Mouse (Mus musculus) forebrain, embryonic 12.5 days (tissue): ENCODE measurements at regions not wholly inside any gene's neighbourhood (a gene's known extent, or its start where the extent isn't known, plus 50 kb on each side); places are given as distances from the start of the nearest gene placed in this dataset.

Experiments used
- ATAC-seq: fragments of 200-750 bp; cut with Nextera tagmentation; 2 replicates; pipeline ENCODE4 v1.8.0; 2017; ENCODE audit warnings: moderate TSS enrichment; ENCODE audit not compliant: low FRiP score
- H3K27ac ChIP-seq: fragments of 300-500 bp; sonication (generic); 2 replicates; pipeline ENCODE4 v1.5.1; 2016; ENCODE audit warnings: mild to moderate bottlenecking
- H3K27me3 ChIP-seq: fragments of 300-500 bp; sonication (generic); 2 replicates; pipeline ENCODE4 v1.6.1; 2016; ENCODE audit warnings: mild to moderate bottlenecking
- H3K36me3 ChIP-seq: fragments of 300-500 bp; sonication (generic); replicated peaks from 2 replicates; pipeline ENCODE4 v1.6.1; 2016; ENCODE audit warnings: mild to moderate bottlenecking
- H3K4me1 ChIP-seq: fragments of 300-500 bp; sonication (generic); 2 replicates; pipeline ENCODE4 v1.6.1; 2016
- H3K4me2 ChIP-seq: fragments of 300-500 bp; sonication (generic); 2 replicates; pipeline ENCODE4 v1.6.1; 2016; ENCODE audit warnings: mild to moderate bottlenecking, moderate library complexity
- H3K4me3 ChIP-seq: fragments of 300-500 bp; sonication (generic); replicated peaks from 2 replicates; pipeline ENCODE4 v1.5.1; 2016; ENCODE audit warnings: mild to moderate bottlenecking
- H3K9ac ChIP-seq: fragments of 300-500 bp; sonication (generic); 2 replicates; pipeline ENCODE4 v1.6.1; 2016; ENCODE audit warnings: mild to moderate bottlenecking
- H3K9me3 ChIP-seq: fragments of 300-500 bp; sonication (generic); 2 replicates; pipeline ENCODE4 v1.6.1; 2016
- WGBS: fragments of 180-500 bp; shearing (Covaris S2); methylation state at CpG from one replicate; pipeline ENCODE4 v1.1.7; 2016; 5-methylcytosine and 5-hydroxymethylcytosine counted together

DNA sequence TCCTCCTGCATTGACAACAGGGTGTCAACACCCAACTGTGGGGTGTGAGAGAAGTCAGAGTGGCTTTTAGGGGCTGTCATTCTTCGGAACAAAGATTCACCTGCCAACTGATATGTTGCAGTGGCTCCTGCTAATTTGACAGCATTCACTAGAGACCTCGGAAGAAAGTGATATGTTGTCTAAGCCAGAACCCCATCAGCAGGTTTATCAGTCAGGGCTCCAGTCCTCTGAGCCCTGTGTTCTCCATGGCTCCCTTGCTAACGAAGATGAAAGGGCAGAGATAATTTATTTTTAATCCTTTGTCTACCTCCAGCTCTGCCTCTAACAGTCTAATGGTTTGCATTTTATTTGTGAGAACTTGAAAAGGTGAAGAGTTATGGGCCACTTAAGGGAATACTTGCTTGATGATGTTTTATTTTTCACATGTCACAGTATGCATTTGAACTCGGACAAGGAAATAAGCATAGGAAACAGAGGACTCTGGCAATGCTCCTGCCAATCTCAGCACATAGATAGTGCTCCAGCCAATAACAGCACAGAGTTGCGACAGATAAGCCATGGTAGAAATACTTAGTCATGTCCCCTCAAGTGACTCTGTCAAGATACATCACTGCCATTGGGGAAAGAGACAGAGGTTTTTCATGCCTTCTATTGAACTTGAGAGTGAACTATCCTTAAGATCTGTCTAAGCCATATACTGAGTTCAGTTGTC is 862.6 kb downstream of the Defb40 start:
- WGBS, result 82% methylated on average over 5 of the region's 5 CpGs

DNA sequence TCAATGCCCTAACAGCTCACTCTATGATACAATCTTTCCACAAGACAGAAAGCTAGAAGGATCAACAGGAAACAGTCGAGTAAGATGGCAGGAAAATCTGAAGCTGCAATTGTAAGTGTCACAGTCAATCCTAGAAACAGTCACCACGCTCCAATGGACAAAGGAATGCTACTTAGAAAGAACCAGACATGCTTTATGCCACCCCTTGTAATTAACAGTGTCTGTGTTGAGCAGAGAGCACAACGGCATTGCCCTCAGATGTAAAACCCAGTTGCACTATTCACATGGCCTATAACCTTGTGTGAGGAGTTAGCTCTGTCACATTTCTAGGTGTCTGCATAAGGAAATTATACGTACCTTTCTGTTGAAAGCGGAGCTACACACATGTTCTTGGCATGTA is 864.8 kb downstream of the Defb40 start:
- 74% methylated on average over 5 of the region's 5 CpGs for WGBS
- H3K4me3 ChIP-seq, result no peak overlapping the region
- no peak overlapping the region for H3K9ac ChIP-seq
- H3K27me3 ChIP-seq, result no peaks in the 10 kb centered on the region
- H3K9me3 ChIP-seq, result no peaks in the 10 kb centered on the region
- no peak overlapping the region for H3K27ac ChIP-seq
- ATAC-seq, result no peak
- H3K4me2 ChIP-seq, result no peak overlapping the region
- no peaks in the 10 kb centered on the region for H3K36me3 ChIP-seq
- H3K4me1 ChIP-seq, result no peaks in the 10 kb centered on the region

More for the DNA sequence above, 862.6 kb downstream of the Defb40 start:
- Histone ChIP-seq H3K36me3 (no peaks in the 10 kb centered on the region), H3K4me2 (no peak overlapping the region), H3K27ac (no peak overlapping the region), H3K9ac (no peak overlapping the region), H3K4me3 (no peak overlapping the region), H3K27me3 (no peaks in the 10 kb centered on the region), H3K4me1 (no peaks in the 10 kb centered on the region), H3K9me3 (no peaks in the 10 kb centered on the region)
- ATAC-seq, result no peak

- Histone ChIP-seq H3K9me3 (no peaks in the 10 kb centered on the region), H3K27ac (no peak overlapping the region), H3K27me3 (no peaks in the 10 kb centered on the region), H3K4me1 (no peaks in the 10 kb centered on the region), H3K4me2 (no peak overlapping the region), H3K36me3 (no peaks in the 10 kb centered on the region), H3K9ac (no peak overlapping the region), H3K4me3 (no peak overlapping the region)
- ATAC-seq, result no peak
- 89% methylated on average over 2 of the region's 2 CpGs for WGBS
Measured at GRCm38 (mm10) chr8:18109480-18109879, 868.6 kb downstream of the Defb40 start.

- no peak overlapping the region for H3K4me2 ChIP-seq
- H3K9ac ChIP-seq, result no peak overlapping the region
- H3K4me1 ChIP-seq, result no peaks in the 10 kb centered on the region
- H3K9me3 ChIP-seq, result no peaks in the 10 kb centered on the region
- H3K36me3 ChIP-seq, result no peaks in the 10 kb centered on the region
- H3K27ac ChIP-seq, result no peak overlapping the region
- H3K27me3 ChIP-seq, result no peaks in the 10 kb centered on the region
- 46% methylated on average over 2 of the region's 2 CpGs for WGBS
- no peak overlapping the region for H3K4me3 ChIP-seq
- ATAC-seq, result no peak
Measured at GRCm38 (mm10) chr8:18106827-18107226, 871.2 kb downstream of the Defb40 start.

DNA sequence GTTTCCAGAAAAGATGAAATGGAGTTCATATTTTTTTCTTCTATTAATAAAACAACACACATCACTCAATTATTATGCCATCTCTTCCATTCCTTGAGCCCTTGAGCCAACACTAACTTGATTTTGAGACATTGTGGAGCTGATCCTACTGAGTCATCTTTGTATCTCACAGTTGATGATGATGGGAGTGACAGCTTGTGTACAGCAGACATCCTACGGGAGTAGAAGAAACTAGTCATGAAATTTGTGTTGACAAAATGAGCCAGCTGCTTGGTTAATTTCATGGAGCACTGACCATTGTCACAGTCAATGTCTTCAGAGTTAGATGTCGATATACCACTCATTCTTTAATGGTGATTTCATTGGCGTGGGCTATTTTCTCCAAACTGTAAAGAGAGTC is 912.6 kb downstream of the Defb40 start:
- Histone ChIP-seq H3K4me2 (no peak overlapping the region), H3K9ac (no peak overlapping the region), H3K27me3 (no peaks in the 10 kb centered on the region), H3K4me1 (no peaks in the 10 kb centered on the region), H3K36me3 (no peaks in the 10 kb centered on the region), H3K27ac (no peak overlapping the region), H3K4me3 (no peak overlapping the region), H3K9me3 (no peaks in the 10 kb centered on the region)
- ATAC-seq, result no peak
- 85% methylated on average over 3 of the region's 3 CpGs for WGBS

- no peak overlapping the region for H3K4me3 ChIP-seq
- 85% methylated on average over 2 of the region's 2 CpGs for WGBS
Measured at GRCm38 (mm10) chr8:18059526-18059925, 918.5 kb downstream of the Defb40 start.

GRCm38 (mm10) chr8:18021196-18021595 is 956.9 kb downstream of the Defb40 start:
- ATAC-seq, result no peak

More at GRCm38 (mm10) chr8:18059526-18059925, 918.5 kb downstream of the Defb40 start:
- no peaks in the 10 kb centered on the region for H3K4me1 ChIP-seq
- H3K27ac ChIP-seq, result no peak overlapping the region
- H3K4me2 ChIP-seq, result no peak overlapping the region
- H3K9ac ChIP-seq, result no peak overlapping the region
- no peaks in the 10 kb centered on the region for H3K36me3 ChIP-seq
- no peaks in the 10 kb centered on the region for H3K9me3 ChIP-seq
- no peaks in the 10 kb centered on the region for H3K27me3 ChIP-seq
- ATAC-seq, result no peak

DNA sequence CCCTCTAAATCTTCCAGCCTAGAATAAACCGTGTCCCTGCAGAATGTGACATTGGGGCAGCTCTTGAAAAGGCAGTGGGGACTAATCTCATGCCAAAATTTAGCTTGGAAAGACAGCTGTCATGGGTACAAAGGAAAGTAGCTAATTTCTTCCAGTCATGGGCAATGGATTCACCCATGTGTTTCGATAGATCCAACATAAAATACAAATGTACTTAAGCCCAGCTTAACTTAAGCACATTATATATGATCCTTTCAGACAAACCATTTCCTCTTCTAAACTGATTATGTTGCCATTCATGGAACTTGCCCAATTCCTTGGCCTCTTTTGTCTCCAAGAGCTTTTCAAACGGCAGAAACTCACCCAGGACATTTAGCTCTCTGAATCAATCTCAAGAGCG is 970.5 kb downstream of the Defb40 start:
- WGBS, result 41% methylated on average over 4 of the region's 4 CpGs
- Histone ChIP-seq H3K27me3 (no peaks in the 10 kb centered on the region), H3K4me2 (no peak overlapping the region)

More at GRCm38 (mm10) chr8:18021196-18021595, 956.9 kb downstream of the Defb40 start:
- no peaks in the 10 kb centered on the region for H3K9me3 ChIP-seq
- H3K4me2 ChIP-seq, result no peak overlapping the region
- no peaks in the 10 kb centered on the region for H3K36me3 ChIP-seq
- H3K27ac ChIP-seq, result no peak overlapping the region
- WGBS, result 73% methylated on average over 2 of the region's 2 CpGs
- H3K4me1 ChIP-seq, result no peaks in the 10 kb centered on the region
- H3K9ac ChIP-seq, result no peak overlapping the region
- no peaks in the 10 kb centered on the region for H3K27me3 ChIP-seq
- no peak overlapping the region for H3K4me3 ChIP-seq

GRCm38 (mm10) chr8:18005660-18006059 is 972.4 kb downstream of the Defb40 start:
- WGBS, result 88% methylated on average over 2 of the region's 2 CpGs
- Histone ChIP-seq H3K9ac (no peak overlapping the region), H3K27ac (no peak overlapping the region), H3K4me1 (no peaks in the 10 kb centered on the region; the same call in 1 of the 2 replicates), H3K9me3 (no peaks in the 10 kb centered on the region), H3K4me2 (no peak overlapping the region), H3K36me3 (no peaks in the 10 kb centered on the region), H3K4me3 (no peak overlapping the region), H3K27me3 (no peaks in the 10 kb centered on the region)
- ATAC-seq, result no peak

More for the DNA sequence above, 970.5 kb downstream of the Defb40 start:
- Histone ChIP-seq H3K27ac (no peak overlapping the region), H3K4me3 (no peak overlapping the region), H3K9me3 (no peaks in the 10 kb centered on the region), H3K9ac (no peak overlapping the region), H3K36me3 (no peaks in the 10 kb centered on the region), H3K4me1 (no peaks in the 10 kb centered on the region; the same call in 1 of the 2 replicates)
- ATAC-seq, result no peak

DNA sequence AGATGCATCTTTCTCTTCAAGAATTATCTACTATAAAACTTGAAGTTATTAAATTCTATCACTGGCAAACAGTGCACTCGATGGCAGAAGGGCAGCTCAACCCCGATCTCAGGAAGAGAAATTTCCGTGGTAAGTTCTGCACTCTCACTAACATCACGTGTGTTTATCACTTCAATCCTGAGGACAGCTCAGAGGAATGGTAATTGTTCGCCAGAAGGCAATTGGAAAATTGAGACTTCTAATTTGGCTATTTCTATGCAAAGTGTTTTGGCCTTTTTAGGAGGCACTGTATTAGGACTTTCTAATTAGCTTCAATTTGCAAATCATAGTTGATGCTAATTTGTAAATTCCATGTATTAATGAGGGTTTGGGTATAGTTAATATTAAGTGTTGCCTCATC is 977.3 kb downstream of the Defb40 start:
- no peaks in the 10 kb centered on the region for H3K4me1 ChIP-seq
- 78% methylated on average over 5 of the region's 5 CpGs for WGBS
- ATAC-seq, result no peak

DNA sequence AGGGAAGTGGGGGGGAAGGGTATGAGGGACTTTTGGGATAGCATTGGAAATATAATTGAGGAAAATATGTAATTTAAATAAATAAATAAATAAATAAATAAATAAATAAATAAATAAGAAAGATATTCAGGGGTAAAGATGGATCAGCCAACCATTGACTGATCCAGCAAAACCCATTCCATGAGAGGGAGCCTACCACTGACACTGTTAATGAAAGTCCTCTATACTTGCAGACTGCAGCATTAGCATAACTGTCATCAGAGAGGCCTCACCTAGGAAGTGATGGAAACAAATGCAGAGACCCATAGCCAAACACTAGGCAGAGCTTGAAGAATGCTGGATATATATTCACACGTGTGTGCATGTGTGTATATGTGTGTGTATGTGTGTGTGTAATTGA is 993.3 kb downstream of the Defb40 start:
- Histone ChIP-seq H3K4me3 (no peak overlapping the region), H3K4me2 (no peak overlapping the region), H3K4me1 (no peaks in the 10 kb centered on the region), H3K9ac (no peak overlapping the region), H3K27me3 (no peaks in the 10 kb centered on the region), H3K27ac (no peak overlapping the region), H3K9me3 (no peaks in the 10 kb centered on the region), H3K36me3 (no peaks in the 10 kb centered on the region)
- 75% methylated on average over 1 of the region's 1 CpGs for WGBS
- ATAC-seq, result no peak

More for the DNA sequence above, 977.3 kb downstream of the Defb40 start:
- Histone ChIP-seq H3K4me2 (no peak overlapping the region), H3K9ac (no peak overlapping the region), H3K9me3 (no peaks in the 10 kb centered on the region), H3K27me3 (no peaks in the 10 kb centered on the region), H3K4me3 (no peak overlapping the region), H3K36me3 (no peaks in the 10 kb centered on the region), H3K27ac (no peak overlapping the region)

DNA sequence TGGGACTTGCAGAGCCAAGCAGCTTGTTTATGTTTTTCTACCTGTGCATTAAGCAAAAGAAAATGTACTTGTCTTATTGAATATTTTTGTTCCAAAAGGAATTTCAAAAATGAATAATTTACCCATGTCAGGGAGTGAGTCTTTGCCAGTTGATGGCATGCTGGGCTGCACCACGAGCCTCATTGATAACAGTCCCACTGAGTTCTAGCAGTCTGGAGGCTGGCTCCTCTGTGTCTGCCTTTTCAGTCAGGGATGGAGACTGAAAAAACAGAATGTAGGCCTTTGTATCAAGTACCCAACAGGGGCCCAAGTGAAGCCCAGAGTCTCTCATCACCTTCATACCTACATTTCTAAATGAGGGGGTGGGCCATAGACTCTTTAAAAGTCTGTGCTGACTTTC is 1029.2 kb downstream of the Defb40 start:
- Histone ChIP-seq H3K9me3 (no peaks in the 10 kb centered on the region), H3K9ac (no peak overlapping the region), H3K27me3 (no peaks in the 10 kb centered on the region), H3K36me3 (no peaks in the 10 kb centered on the region), H3K4me3 (no peak overlapping the region), H3K27ac (no peak overlapping the region), H3K4me1 (peaks cover 10% of the 10 kb centered on the region; the same call in 1 of the 2 replicates), H3K4me2 (no peak overlapping the region)
- 27% methylated on average over 1 of the region's 1 CpGs for WGBS
- ATAC-seq, result 0 out of 2 replicates have a peak, but pooled peaks have one; percentile 14
